Mouse (Mus musculus) kidney, embryonic 16.5 days (tissue): Measurements from ENCODE around the gene Tlr5. TPM values are rescaled to one million over a fixed set of nuclear protein-coding genes. Genes with fewer than 3 reads are reported as not detected.

Experiments used
- ATAC-seq: fragments of 200-750 bp; cut with Nextera tagmentation; 2 replicates; pipeline ENCODE4 v1.8.0; 2017; ENCODE audit warnings: moderate TSS enrichment; ENCODE audit not compliant: low FRiP score, low TSS enrichment
- H3K27ac ChIP-seq: fragments of 300-500 bp; sonication (generic); 2 replicates; pipeline ENCODE4 v1.5.1; 2014; ENCODE audit warnings: low read length
- H3K27me3 ChIP-seq: fragments of 300-500 bp; sonication (generic); 2 replicates; pipeline ENCODE4 v1.6.1; 2014; ENCODE audit warnings: low read length, control low read depth, mixed read lengths; ENCODE audit not compliant: insufficient read depth
- H3K36me3 ChIP-seq: fragments of 300-500 bp; sonication (generic); 2 replicates; pipeline ENCODE4 v1.6.1; 2014; ENCODE audit warnings: low read length, control low read depth, mixed read lengths; ENCODE audit not compliant: insufficient read depth
- H3K4me1 ChIP-seq: fragments of 300-500 bp; sonication (generic); 2 replicates; pipeline ENCODE4 v1.6.1; 2014; ENCODE audit warnings: low read length, control low read depth, mixed read lengths; ENCODE audit not compliant: insufficient read depth
- H3K4me2 ChIP-seq: fragments of 300-500 bp; sonication (generic); replicated peaks from 2 replicates; pipeline ENCODE4 v1.6.1; 2014; ENCODE audit warnings: low read depth, low read length
- H3K4me3 ChIP-seq: fragments of 300-500 bp; sonication (generic); 2 replicates; pipeline ENCODE4 v1.5.1; 2014; ENCODE audit warnings: mild to moderate bottlenecking, low read length
- H3K9ac ChIP-seq: fragments of 300-500 bp; sonication (generic); replicated peaks from 2 replicates; pipeline ENCODE4 v1.6.1; 2014; ENCODE audit warnings: low read length
- H3K9me3 ChIP-seq: fragments of 300-500 bp; sonication (generic); 2 replicates; pipeline ENCODE4 v1.6.1; 2016; ENCODE audit warnings: low read length, control low read depth
- WGBS: fragments of 180-500 bp; shearing (Covaris S2); extraction: QIAGEN DNeasy Blood & Tissue Kit; methylation state at CpG from one replicate; pipeline ENCODE4 v1.1.7; 2014; 5-methylcytosine and 5-hydroxymethylcytosine counted together
- polyA plus RNA-seq: library from polyadenylated mRNA; unstranded; fragments of >200 nt; fragmentation: Nextera tagmentation; extraction: Ambion mirVana; gene quantifications from 2 replicates; pipeline ENCODE4 v1.2.1, GENCODE M21; 2015

Gene Tlr5
- polyA plus RNA-seq, 1 experiment from 2014 or later = 1.00 TPM

GRCm38 (mm10) chr1:182953165-182953564 is 1.4 kb upstream of the Tlr5 start:
- no peak for ATAC-seq

DNA sequence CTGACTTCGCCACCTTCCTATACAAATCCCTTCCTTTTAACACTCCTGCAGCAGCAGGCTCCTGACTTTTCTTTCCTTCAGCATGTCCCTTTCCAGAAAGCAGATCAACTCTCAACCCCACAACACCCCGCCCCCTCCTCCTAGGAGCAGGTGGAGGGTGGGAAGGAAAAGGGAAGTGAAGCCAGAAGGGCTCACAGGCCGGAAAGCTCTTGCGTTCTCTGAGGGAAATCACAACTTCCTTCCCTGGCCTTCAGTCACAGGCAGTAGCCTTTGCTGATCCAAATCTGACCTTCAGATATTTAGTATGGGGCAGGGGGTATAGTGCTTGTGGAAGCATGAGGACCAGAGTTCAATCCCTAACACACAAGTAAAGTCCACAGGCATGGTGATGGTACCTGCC is 921 bp upstream of the Tlr5 start:
- Histone ChIP-seq H3K9me3 (no peaks in the 10 kb centered on the region), H3K27me3 (no peaks in the 10 kb centered on the region), H3K4me2 (no peak overlapping the region), H3K27ac (no peak overlapping the region), H3K4me1 (peaks cover 37% of the 10 kb centered on the region), H3K36me3 (no peaks in the 10 kb centered on the region), H3K9ac (no peak overlapping the region), H3K4me3 (no peak overlapping the region)
- ATAC-seq = no peak
- 73% methylated on average over 4 of the region's 4 CpGs for WGBS

More at GRCm38 (mm10) chr1:182953165-182953564, 1.4 kb upstream of the Tlr5 start:
- Histone ChIP-seq H3K4me2 (no peak overlapping the region), H3K27me3 (no peaks in the 10 kb centered on the region), H3K9ac (no peak overlapping the region), H3K36me3 (no peaks in the 10 kb centered on the region), H3K4me1 (peaks cover 34% of the 10 kb centered on the region), H3K4me3 (no peak overlapping the region), H3K9me3 (no peaks in the 10 kb centered on the region), H3K27ac (no peak overlapping the region)
- WGBS = 39% methylated on average over 3 of the region's 3 CpGs

GRCm38 (mm10) chr1:182955047-182955620 is 546 bp downstream of the Tlr5 start:
- no peak; the same call in 1 of the 2 replicates for ATAC-seq
- H3K27ac ChIP-seq = no peak overlapping the region
- no peaks in the 10 kb centered on the region for H3K9me3 ChIP-seq
- H3K4me1 ChIP-seq = peaks cover 48% of the 10 kb centered on the region
- peak overlapping the region; percentile 61 for H3K9ac ChIP-seq
- WGBS = 13% methylated on average over 15 of the region's 15 CpGs
- peak overlapping the region; percentile 46 for H3K4me3 ChIP-seq
- no peaks in the 10 kb centered on the region for H3K36me3 ChIP-seq
- peak overlapping the region; percentile 83 for H3K4me2 ChIP-seq
- H3K27me3 ChIP-seq = no peaks in the 10 kb centered on the region

DNA sequence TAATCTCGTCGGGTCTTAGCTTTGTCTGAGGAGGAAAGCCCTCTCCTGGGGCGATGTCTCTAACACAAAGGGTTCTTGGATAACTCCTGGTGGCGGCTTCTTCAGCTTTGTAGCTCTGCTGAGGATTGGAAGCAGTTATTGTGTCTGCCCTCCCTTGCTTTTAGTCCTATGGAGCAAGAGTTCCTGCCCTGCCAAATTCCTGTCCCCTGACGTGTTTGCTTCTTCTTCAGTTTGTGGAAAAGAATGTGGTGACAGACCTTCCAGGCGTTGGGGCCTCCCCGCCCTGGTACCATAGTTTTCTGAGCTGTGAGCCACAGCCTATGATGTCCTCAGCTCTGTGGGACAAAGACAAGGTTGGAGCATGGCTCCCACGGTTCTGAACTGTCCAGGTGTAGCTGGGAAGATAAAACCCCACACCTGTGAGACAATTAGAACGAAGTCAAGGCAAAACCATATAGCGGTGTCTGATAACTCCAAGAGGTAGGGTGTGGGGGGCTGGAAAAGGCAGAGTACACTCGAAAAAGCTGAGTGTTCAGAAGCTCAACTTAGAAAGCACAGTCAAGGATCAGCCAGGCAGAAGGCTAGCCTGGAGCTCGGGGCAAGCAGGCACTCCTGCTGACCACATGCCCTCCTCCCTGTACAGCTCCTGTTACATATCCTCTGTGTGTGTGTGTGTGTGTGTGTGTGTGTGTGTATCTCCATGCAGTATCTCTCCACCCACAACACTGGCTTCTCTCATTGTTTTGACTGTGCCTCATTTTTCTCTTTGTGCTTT is 1.8 kb downstream of the Tlr5 start:
- ATAC-seq = no peak
- Histone ChIP-seq H3K4me3 (no peak overlapping the region), H3K9me3 (no peaks in the 10 kb centered on the region), H3K9ac (no peak overlapping the region), H3K36me3 (no peaks in the 10 kb centered on the region), H3K4me2 (no peak overlapping the region), H3K27me3 (no peaks in the 10 kb centered on the region), H3K4me1 (peaks cover 48% of the 10 kb centered on the region), H3K27ac (no peak overlapping the region)
- 82% methylated on average over 12 of the region's 12 CpGs for WGBS

GRCm38 (mm10) chr1:182957001-182957757 is 2.6 kb downstream of the Tlr5 start:
- Histone ChIP-seq H3K9me3 (no peaks in the 10 kb centered on the region), H3K27me3 (no peaks in the 10 kb centered on the region), H3K4me2 (no peak overlapping the region), H3K27ac (no peak overlapping the region), H3K9ac (no peak overlapping the region; the same call in 1 of the 2 replicates), H3K36me3 (no peaks in the 10 kb centered on the region), H3K4me1 (peaks cover 48% of the 10 kb centered on the region), H3K4me3 (no peak overlapping the region)
- WGBS = 80% methylated on average over 16 of the region's 16 CpGs
- ATAC-seq = no peak

DNA sequence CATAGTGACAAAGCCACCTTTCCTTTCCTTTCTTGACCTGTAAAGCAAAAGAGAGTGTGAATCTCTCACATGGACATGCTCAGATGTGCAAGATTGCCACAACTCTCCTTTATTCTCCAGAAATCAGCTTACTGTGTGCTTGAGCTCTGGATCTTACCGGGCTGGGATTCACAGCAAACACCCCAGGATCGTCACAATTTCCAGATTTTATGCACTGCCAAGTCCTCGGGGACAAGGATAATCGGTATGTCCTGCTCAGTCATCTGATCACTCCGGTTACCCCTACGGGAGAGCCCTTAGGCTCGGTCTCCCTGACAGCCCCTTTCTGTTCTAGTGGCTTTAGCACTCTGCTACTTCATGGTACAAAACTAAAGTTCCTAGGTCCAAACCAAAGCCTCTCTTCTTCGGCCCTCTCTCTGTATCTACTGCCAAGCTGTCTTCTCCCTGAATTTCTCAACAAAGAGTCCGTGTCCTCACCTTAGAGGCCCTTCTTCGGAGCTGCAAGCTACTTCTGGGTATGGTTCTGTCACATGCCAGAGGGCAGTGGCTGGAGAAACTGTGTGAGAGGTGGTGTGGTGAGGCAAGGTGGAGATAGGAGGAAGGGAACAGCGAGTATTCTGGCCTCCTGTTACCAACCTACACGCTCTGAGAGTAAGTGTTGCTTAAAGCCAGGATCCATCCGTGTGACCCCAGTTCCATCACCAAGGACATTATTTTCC is 3.4 kb downstream of the Tlr5 start:
- WGBS = 74% methylated on average over 13 of the region's 13 CpGs
- no peak for ATAC-seq
- Histone ChIP-seq H3K36me3 (no peaks in the 10 kb centered on the region), H3K4me1 (peaks cover 48% of the 10 kb centered on the region), H3K9ac (peak overlapping the region; percentile 5; the same call in 1 of the 2 replicates), H3K9me3 (no peaks in the 10 kb centered on the region), H3K27ac (0 out of 2 replicates have a peak overlapping the region, but pooled peaks have one; percentile 7), H3K4me3 (no peak overlapping the region), H3K4me2 (no peak overlapping the region), H3K27me3 (no peaks in the 10 kb centered on the region)

- H3K4me3 ChIP-seq = peak overlapping the region; percentile 46; the same call in 1 of the 2 replicates
- peak overlapping the region; percentile 74 for H3K4me2 ChIP-seq
- no peaks in the 10 kb centered on the region for H3K27me3 ChIP-seq
- H3K36me3 ChIP-seq = no peaks in the 10 kb centered on the region
- WGBS = 40% methylated on average over 3 of the region's 3 CpGs
- H3K9ac ChIP-seq = no peak overlapping the region
- no peaks in the 10 kb centered on the region for H3K9me3 ChIP-seq
- 0 out of 2 replicates have a peak overlapping the region, but pooled peaks have one; percentile 41 for H3K27ac ChIP-seq
- ATAC-seq = no peak
- peaks cover 42% of the 10 kb centered on the region for H3K4me1 ChIP-seq
These were observed 4.2 kb downstream of the Tlr5 start for GRCm38 (mm10) chr1:182958824-182959223.

- WGBS = under 1% methylated on average over 17 of the region's 17 CpGs
- ATAC-seq = peak; percentile 27; the same call in 1 of the 2 replicates
- Histone ChIP-seq H3K4me3 (peak overlapping the region; percentile 46), H3K36me3 (no peaks in the 10 kb centered on the region), H3K4me2 (peak overlapping the region; percentile 74), H3K4me1 (peaks cover 37% of the 10 kb centered on the region), H3K9ac (peak overlapping the region; percentile 53), H3K27me3 (no peaks in the 10 kb centered on the region), H3K9me3 (no peaks in the 10 kb centered on the region), H3K27ac (peak overlapping the region; percentile 41)
These were observed 4.7 kb downstream of the Tlr5 start for GRCm38 (mm10) chr1:182959251-182959691.

- under 1% methylated on average over 20 of the region's 20 CpGs for WGBS
- Histone ChIP-seq H3K4me1 (peaks cover 33% of the 10 kb centered on the region), H3K27me3 (no peaks in the 10 kb centered on the region), H3K4me3 (peak overlapping the region; percentile 46), H3K9me3 (no peaks in the 10 kb centered on the region), H3K9ac (peak overlapping the region; percentile 53), H3K4me2 (peak overlapping the region; percentile 74), H3K36me3 (no peaks in the 10 kb centered on the region), H3K27ac (peak overlapping the region; percentile 41)
- peak; percentile 79 for ATAC-seq
These were observed 5.3 kb downstream of the Tlr5 start for GRCm38 (mm10) chr1:182959811-182960455.
